Mouse (Mus musculus): ENCODE results near the gene Jph3.

- TF ChIP-seq CTCF (IDR thresholded peaks at IDR 0.05; ENCODE audit: borderline replicate concordance, insufficient read depth, low read length) (no peak), POLR2A (IDR thresholded peaks at IDR 0.05; ENCODE audit: low read depth, low read length) (no peak)
Observed at GRCm38 (mm10) chr8:121786542-121786941, 57.1 kb downstream of the Jph3 start.
